Mouse (Mus musculus) spleen, adult 2 months (tissue): ENCODE measurements at regions not wholly inside any gene's neighbourhood (a gene's known extent, or its start where the extent isn't known, plus 50 kb on each side); places are given as distances from the start of the nearest gene placed in this dataset.
"Not testable (repeated sequence)": the region's sequence is repeated elsewhere in the genome, so short reads cannot be mapped to it uniquely, and the experiment has no call there.

Experiments
- CTCF ChIP-seq: fragments of 200-500 bp; IDR thresholded peaks from 2 replicates; pipeline ENCODE4 v1.5.1; 2011; ENCODE audit warnings: mild to moderate bottlenecking, inconsistent platforms; ENCODE audit not compliant: insufficient read depth, insufficient read length, insufficient replicate concordance; ENCODE audit errors: extremely low read depth
- POLR2A ChIP-seq: fragments of 200-500 bp; IDR thresholded peaks from 2 replicates; pipeline ENCODE4 v1.6.1; 2011; ENCODE audit warnings: low read depth, low read length, inconsistent platforms

GRCm38 (mm10) chr6:69702813-69703212, 1089.2 kb downstream of the Rpia start:
- TF ChIP-seq CTCF, POLR2A: not testable (repeated sequence)
